Mouse (Mus musculus) olfactory bulb, adult 2 months (tissue): ENCODE measurements at regions not wholly inside any gene's neighbourhood (a gene's known extent, or its start where the extent isn't known, plus 50 kb on each side); places are given as distances from the start of the nearest gene placed in this dataset.

ENCODE experiments used
- CTCF ChIP-seq: fragments of 200-500 bp; IDR thresholded peaks from 2 replicates; pipeline ENCODE4 v1.5.1; 2012; ENCODE audit warnings: low read depth, mild to moderate bottlenecking, low read length, moderate library complexity; ENCODE audit not compliant: insufficient read depth
- POLR2A ChIP-seq: fragments of 200-500 bp; IDR thresholded peaks from 2 replicates; pipeline ENCODE4 v1.6.1; 2012; ENCODE audit warnings: mild to moderate bottlenecking, low read depth, low read length, moderate library complexity; ENCODE audit not compliant: insufficient read depth

- TF ChIP-seq POLR2A: no peak
- no peak for TF ChIP-seq CTCF
Measured at GRCm38 (mm10) chr16:76694913-76695312, 318.6 kb upstream of the Usp25 start.
